Mouse (Mus musculus) heart, postnatal 0 days (tissue): ENCODE results near the gene Zcchc17. TPM values are rescaled to one million over a fixed set of nuclear protein-coding genes. Genes with fewer than 3 reads are reported as not detected.

Experiments
- ATAC-seq: fragments of 200-750 bp; cut with Nextera tagmentation; 2 replicates; pipeline ENCODE4 v1.8.0; 2017; ENCODE audit warnings: low read depth, moderate number of reproducible peaks, moderate library complexity; ENCODE audit not compliant: insufficient read depth
- DNase-seq: peaks from one replicate; pipeline ENCODE4 v3.0.0-alpha.2; 2016; ENCODE audit warnings: low spot score
- H3K27ac ChIP-seq: fragments of 300-500 bp; sonication (generic); 2 replicates; pipeline ENCODE4 v1.5.1; 2014; ENCODE audit warnings: low read depth, mild to moderate bottlenecking
- H3K27me3 ChIP-seq: fragments of 300-500 bp; sonication (generic); 2 replicates; pipeline ENCODE4 v1.6.1; 2014; ENCODE audit warnings: low read length, mixed read lengths; ENCODE audit not compliant: control insufficient read depth, insufficient read depth
- H3K36me3 ChIP-seq: fragments of 300-500 bp; sonication (generic); replicated peaks from 2 replicates; pipeline ENCODE4 v1.6.1; 2014; ENCODE audit warnings: low read length, mixed read lengths; ENCODE audit not compliant: control insufficient read depth, insufficient read depth
- H3K4me1 ChIP-seq: fragments of 300-500 bp; sonication (generic); 2 replicates; pipeline ENCODE4 v1.6.1; 2014; ENCODE audit warnings: antibody characterized with exemption; ENCODE audit not compliant: control insufficient read depth, insufficient read depth
- H3K4me2 ChIP-seq: fragments of 300-500 bp; sonication (generic); 2 replicates; pipeline ENCODE4 v1.6.1; 2014; ENCODE audit warnings: low read depth, mild to moderate bottlenecking, low read length, moderate library complexity
- H3K4me3 ChIP-seq: fragments of 300-500 bp; sonication (generic); 2 replicates; pipeline ENCODE4 v1.5.1; 2014; ENCODE audit warnings: low read depth, low read length
- H3K9ac ChIP-seq: fragments of 300-500 bp; sonication (generic); replicated peaks from 2 replicates; pipeline ENCODE4 v1.6.1; 2014; ENCODE audit warnings: low read depth, low read length, mixed read lengths
- H3K9me3 ChIP-seq: fragments of 300-500 bp; sonication (generic); replicated peaks from 2 replicates; pipeline ENCODE4 v1.6.1; 2016; ENCODE audit warnings: low read length; ENCODE audit not compliant: control insufficient read depth
- CTCF ChIP-seq: IDR thresholded peaks from 2 replicates; pipeline ENCODE4 v1.5.1; 2016; ENCODE audit warnings: antibody characterized with exemption, control low read depth, low read depth
- EP300 ChIP-seq: IDR thresholded peaks from 2 replicates; pipeline ENCODE4 v1.6.1; 2016; ENCODE audit warnings: antibody characterized with exemption, low read depth
- WGBS: fragments of 180-500 bp; shearing (Covaris S2); extraction: QIAGEN DNeasy Blood & Tissue Kit; methylation state at CpG from one replicate; pipeline ENCODE4 v1.1.7; 2014; 5-methylcytosine and 5-hydroxymethylcytosine counted together
- polyA plus RNA-seq: library from polyadenylated mRNA; unstranded; fragments of >200 nt; fragmentation: Nextera tagmentation; extraction: Ambion mirVana; gene quantifications from 2 replicates; pipeline ENCODE4 v1.2.1, GENCODE M21; 2015
- total RNA-seq: library from RNA; depleted of rRNA; stranded (reverse); fragments of >200 nt; gene quantifications from 2 replicates; pipeline ENCODE4 v1.2.3, GENCODE M21; 2014; ENCODE audit warnings: low replicate concordance

Zcchc17 gene
- total and polyA plus RNA-seq, 2 experiments from 2014 or later = 20.0 to 39.6 TPM

- ATAC-seq = peak; percentile 33
- DNase-seq = no peak
- Histone ChIP-seq H3K9me3 (no peaks in the 10 kb centered on the region), H3K36me3 (no peaks in the 10 kb centered on the region), H3K9ac (no peak overlapping the region), H3K27me3 (peaks cover 68% of the 10 kb centered on the region), H3K4me3 (peak overlapping the region; percentile 49), H3K27ac (0 out of 2 replicates have a peak overlapping the region, but pooled peaks have one; percentile 4), H3K4me2 (peak overlapping the region; percentile 82), H3K4me1 (peaks cover 9% of the 10 kb centered on the region; the same call in 1 of the 2 replicates)
- TF ChIP-seq CTCF (no peak), EP300 (no peak)
- WGBS = 9% methylated on average over 11 of the region's 12 CpGs
Observed at GRCm38 (mm10) chr4:130273698-130274345, 85.9 kb downstream of the Zcchc17 start.

GRCm38 (mm10) chr4:130270611-130271347 is 89.0 kb downstream of the Zcchc17 start:
- Histone ChIP-seq H3K27ac (no peak overlapping the region), H3K27me3 (peaks cover 49% of the 10 kb centered on the region), H3K9me3 (no peaks in the 10 kb centered on the region), H3K4me1 (peaks cover 9% of the 10 kb centered on the region; the same call in 1 of the 2 replicates), H3K36me3 (no peaks in the 10 kb centered on the region), H3K9ac (no peak overlapping the region), H3K4me2 (no peak overlapping the region), H3K4me3 (no peak overlapping the region)
- WGBS = 69% methylated on average over 6 of the region's 6 CpGs
- no peak for DNase-seq
- TF ChIP-seq CTCF (no peak), EP300 (no peak)
- ATAC-seq = no peak

- Histone ChIP-seq H3K9me3 (no peaks in the 10 kb centered on the region), H3K27me3 (peaks cover 42% of the 10 kb centered on the region), H3K4me1 (peaks cover 9% of the 10 kb centered on the region; the same call in 1 of the 2 replicates), H3K4me2 (no peak overlapping the region), H3K36me3 (no peaks in the 10 kb centered on the region), H3K9ac (no peak overlapping the region), H3K4me3 (no peak overlapping the region), H3K27ac (no peak overlapping the region)
- WGBS = 65% methylated on average over 8 of the region's 8 CpGs
- no peak for DNase-seq
- TF ChIP-seq EP300 (no peak), CTCF (no peak)
- no peak for ATAC-seq
Observed at GRCm38 (mm10) chr4:130270089-130270488, 89.7 kb downstream of the Zcchc17 start.

- ATAC-seq = no peak
- no peak for DNase-seq
- H3K4me2 ChIP-seq = no peak overlapping the region
- no peak overlapping the region for H3K27ac ChIP-seq
- TF ChIP-seq CTCF (no peak), EP300 (no peak)
- H3K9ac ChIP-seq = no peak overlapping the region
- 89% methylated on average over 10 of the region's 10 CpGs for WGBS
- H3K4me3 ChIP-seq = no peak overlapping the region
- no peaks in the 10 kb centered on the region for H3K36me3 ChIP-seq
- H3K27me3 ChIP-seq = peaks cover 42% of the 10 kb centered on the region
- H3K4me1 ChIP-seq = no peaks in the 10 kb centered on the region
- no peaks in the 10 kb centered on the region for H3K9me3 ChIP-seq
Observed at GRCm38 (mm10) chr4:130268736-130269135, 91.0 kb downstream of the Zcchc17 start.

GRCm38 (mm10) chr4:130267069-130267468 is 92.7 kb downstream of the Zcchc17 start:
- Histone ChIP-seq H3K4me3 (no peak overlapping the region), H3K27me3 (peaks cover 27% of the 10 kb centered on the region), H3K36me3 (no peaks in the 10 kb centered on the region), H3K4me1 (no peaks in the 10 kb centered on the region), H3K9ac (no peak overlapping the region), H3K27ac (no peak overlapping the region), H3K9me3 (no peaks in the 10 kb centered on the region), H3K4me2 (no peak overlapping the region)
- DNase-seq = no peak
- TF ChIP-seq EP300 = no peak
- TF ChIP-seq CTCF = no peak
- WGBS = 77% methylated on average over 7 of the region's 7 CpGs
- no peak for ATAC-seq
